Mouse (Mus musculus) lung, adult 2 months (tissue): ENCODE results near the gene Fut1.

Source experiments
- CTCF ChIP-seq: fragments of 200-500 bp; IDR thresholded peaks from 2 replicates; pipeline ENCODE4 v1.5.1; 2011; ENCODE audit warnings: mild to moderate bottlenecking, low read length, control low read depth; ENCODE audit not compliant: insufficient read depth
- POLR2A ChIP-seq: fragments of 200-500 bp; IDR thresholded peaks from 2 replicates; pipeline ENCODE4 v1.6.1; 2011; ENCODE audit warnings: low read depth, mild to moderate bottlenecking, control low read depth, low read length, borderline replicate concordance; ENCODE audit errors: extremely low read depth

GRCm38 (mm10) chr7:45597013-45597412 is 20.1 kb upstream of the Fut1 start:
- TF ChIP-seq CTCF = no peak
- TF ChIP-seq POLR2A = no peak
